Mouse (Mus musculus) erythroblast, embryonic 14.5 days (primary cell): Measurements from ENCODE around the gene Atoh8.

Experiments used
- GATA1 ChIP-seq: IDR thresholded peaks from 2 replicates; pipeline ENCODE4 v1.6.1; 2012; ENCODE audit warnings: low read length, inconsistent platforms, mixed read lengths
- TAL1 ChIP-seq: IDR thresholded peaks from 3 replicates; pipeline ENCODE4 v1.6.1; 2012; ENCODE audit warnings: low read length, inconsistent platforms, mixed read lengths

DNA sequence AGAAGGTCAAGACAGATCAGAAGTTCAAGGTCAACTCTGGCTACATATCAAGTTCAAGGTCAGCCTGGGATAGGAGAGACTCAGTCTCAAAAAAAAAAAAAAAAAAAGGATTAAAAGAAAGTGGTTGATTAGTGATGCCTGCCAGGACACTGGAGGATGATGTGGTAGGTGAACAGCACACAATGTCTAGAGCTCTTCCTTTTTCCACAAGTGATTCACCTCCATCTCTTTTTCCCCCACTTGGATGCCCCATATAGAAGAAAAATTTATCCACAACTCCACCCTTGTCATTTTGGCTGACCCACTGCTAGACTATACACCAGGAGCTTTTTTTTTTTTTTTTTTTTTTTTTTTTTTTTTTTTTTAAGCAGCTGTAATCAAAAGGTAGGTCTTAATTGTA is 37.9 kb downstream of the Atoh8 start:
- no peak for TF ChIP-seq GATA1
- TF ChIP-seq TAL1, result no peak; the same call in 2 of the 3 replicates
